Mouse (Mus musculus): ENCODE measurements at regions not wholly inside any gene's neighbourhood (a gene's known extent, or its start where the extent isn't known, plus 50 kb on each side); places are given as distances from the start of the nearest gene placed in this dataset.

GRCm38 (mm10) chr16:19834128-19834527 lies 74.1 kb downstream of the B3gnt5 start:
- no peak overlapping the region for H3K9ac ChIP-seq
- DNase-seq = no peak
- H3K4me3 ChIP-seq (replicated peaks) = no peak overlapping the region
- H3K9me3 ChIP-seq (replicated peaks) = no peaks in the 10 kb centered on the region
- H3K4me2 ChIP-seq = no peak overlapping the region
- no peak overlapping the region for H3K27ac ChIP-seq
- no peaks in the 10 kb centered on the region for H3K36me3 ChIP-seq
- no peaks in the 10 kb centered on the region for H3K27me3 ChIP-seq
- no peak for ATAC-seq (ENCODE audit: low read depth)
- H3K4me1 ChIP-seq (replicated peaks) = no peaks in the 10 kb centered on the region
- 78% methylated on average over 2 of the region's 2 CpGs for WGBS (ENCODE audit: insufficient replicate concordance)

- Histone ChIP-seq H3K36me3 (no peaks in the 10 kb centered on the region), H3K4me2 (no peak overlapping the region), H3K9ac (no peak overlapping the region), H3K4me3 (replicated peaks) (no peak overlapping the region), H3K27me3 (no peaks in the 10 kb centered on the region), H3K27ac (no peak overlapping the region), H3K9me3 (replicated peaks) (no peaks in the 10 kb centered on the region), H3K4me1 (replicated peaks) (no peaks in the 10 kb centered on the region)
- 36% methylated on average over 2 of the region's 2 CpGs for WGBS (ENCODE audit: insufficient replicate concordance)
- no peak for ATAC-seq (ENCODE audit: low read depth)
- DNase-seq = no peak
These were observed 74.7 kb downstream of the B3gnt5 start for GRCm38 (mm10) chr16:19834750-19835149.

GRCm38 (mm10) chr16:19839831-19840230 lies 79.8 kb downstream of the B3gnt5 start:
- Histone ChIP-seq H3K36me3 (no peaks in the 10 kb centered on the region), H3K4me3 (replicated peaks) (no peak overlapping the region), H3K4me1 (replicated peaks) (no peaks in the 10 kb centered on the region), H3K4me2 (no peak overlapping the region), H3K27me3 (no peaks in the 10 kb centered on the region), H3K9me3 (replicated peaks) (no peaks in the 10 kb centered on the region), H3K9ac (no peak overlapping the region), H3K27ac (no peak overlapping the region)
- DNase-seq (no peak), ATAC-seq (ENCODE audit: low read depth) (no peak)
- WGBS (ENCODE audit: insufficient replicate concordance) = 19% methylated on average over 1 of the region's 1 CpGs

- no peak overlapping the region for H3K4me2 ChIP-seq
- no peak for ATAC-seq (ENCODE audit: low read depth)
- no peaks in the 10 kb centered on the region for H3K9me3 ChIP-seq (replicated peaks)
- DNase-seq = no peak
- H3K27ac ChIP-seq = no peak overlapping the region
- H3K36me3 ChIP-seq = no peaks in the 10 kb centered on the region
- H3K4me3 ChIP-seq (replicated peaks) = no peak overlapping the region
- no peaks in the 10 kb centered on the region for H3K27me3 ChIP-seq
- 34% methylated on average over 3 of the region's 3 CpGs for WGBS (ENCODE audit: insufficient replicate concordance)
- no peak overlapping the region for H3K9ac ChIP-seq
- no peaks in the 10 kb centered on the region for H3K4me1 ChIP-seq (replicated peaks)
These were observed 82.5 kb downstream of the B3gnt5 start for GRCm38 (mm10) chr16:19842346-19843025.

GRCm38 (mm10) chr16:19843738-19844137 lies 83.7 kb downstream of the B3gnt5 start:
- ATAC-seq (ENCODE audit: low read depth) (no peak), DNase-seq (no peak)
- no peak overlapping the region for H3K4me2 ChIP-seq

GRCm38 (mm10) chr16:19848395-19848794 lies 88.4 kb downstream of the B3gnt5 start:
- WGBS (ENCODE audit: insufficient replicate concordance) = 21% methylated on average over 1 of the region's 1 CpGs
- H3K9ac ChIP-seq = no peak overlapping the region
- no peaks in the 10 kb centered on the region for H3K4me1 ChIP-seq (replicated peaks)
- H3K27me3 ChIP-seq = no peaks in the 10 kb centered on the region
- no peak overlapping the region for H3K4me2 ChIP-seq
- no peak overlapping the region for H3K4me3 ChIP-seq (replicated peaks)
- ATAC-seq (ENCODE audit: low read depth) (no peak), DNase-seq (no peak)
- H3K9me3 ChIP-seq (replicated peaks) = no peaks in the 10 kb centered on the region
- H3K36me3 ChIP-seq = no peaks in the 10 kb centered on the region
- H3K27ac ChIP-seq = no peak overlapping the region

More at GRCm38 (mm10) chr16:19843738-19844137, 83.7 kb downstream of the B3gnt5 start:
- H3K27me3 ChIP-seq = no peaks in the 10 kb centered on the region
- no peaks in the 10 kb centered on the region for H3K36me3 ChIP-seq
- no peak overlapping the region for H3K27ac ChIP-seq
- H3K9ac ChIP-seq = no peak overlapping the region
- H3K9me3 ChIP-seq (replicated peaks) = no peaks in the 10 kb centered on the region
- no peak overlapping the region for H3K4me3 ChIP-seq (replicated peaks)
- H3K4me1 ChIP-seq (replicated peaks) = no peaks in the 10 kb centered on the region

- H3K36me3 ChIP-seq = no peaks in the 10 kb centered on the region
- 57% methylated on average over 5 of the region's 5 CpGs for WGBS (ENCODE audit: insufficient replicate concordance)
These were observed 105.3 kb downstream of the B3gnt5 start for GRCm38 (mm10) chr16:19865306-19865705.

GRCm38 (mm10) chr16:19865931-19866330 lies 105.9 kb downstream of the B3gnt5 start:
- ATAC-seq (ENCODE audit: low read depth) (no peak), DNase-seq (no peak)
- no peaks in the 10 kb centered on the region for H3K36me3 ChIP-seq

More at GRCm38 (mm10) chr16:19865306-19865705, 105.3 kb downstream of the B3gnt5 start:
- Histone ChIP-seq H3K4me2 (no peak overlapping the region), H3K9me3 (replicated peaks) (no peaks in the 10 kb centered on the region), H3K9ac (no peak overlapping the region), H3K4me3 (replicated peaks) (no peak overlapping the region), H3K27me3 (no peaks in the 10 kb centered on the region), H3K4me1 (replicated peaks) (no peaks in the 10 kb centered on the region), H3K27ac (no peak overlapping the region)
- ATAC-seq (ENCODE audit: low read depth) (no peak), DNase-seq (no peak)

GRCm38 (mm10) chr16:19869425-19869824 lies 109.4 kb downstream of the B3gnt5 start:
- H3K27me3 ChIP-seq = no peaks in the 10 kb centered on the region
- H3K4me2 ChIP-seq = no peak overlapping the region
- H3K9me3 ChIP-seq (replicated peaks) = no peaks in the 10 kb centered on the region
- no peaks in the 10 kb centered on the region for H3K4me1 ChIP-seq (replicated peaks)
- no peak overlapping the region for H3K9ac ChIP-seq
- DNase-seq = no peak
- no peak overlapping the region for H3K4me3 ChIP-seq (replicated peaks)
- no peak for ATAC-seq (ENCODE audit: low read depth)
- no peaks in the 10 kb centered on the region for H3K36me3 ChIP-seq
- H3K27ac ChIP-seq = no peak overlapping the region

More at GRCm38 (mm10) chr16:19865931-19866330, 105.9 kb downstream of the B3gnt5 start:
- no peak overlapping the region for H3K4me3 ChIP-seq (replicated peaks)
- no peaks in the 10 kb centered on the region for H3K27me3 ChIP-seq
- H3K9me3 ChIP-seq (replicated peaks) = no peaks in the 10 kb centered on the region
- H3K4me1 ChIP-seq (replicated peaks) = no peaks in the 10 kb centered on the region
- H3K4me2 ChIP-seq = no peak overlapping the region
- H3K9ac ChIP-seq = no peak overlapping the region
- H3K27ac ChIP-seq = no peak overlapping the region

- Histone ChIP-seq H3K27ac (no peak overlapping the region), H3K4me1 (replicated peaks) (no peaks in the 10 kb centered on the region), H3K4me2 (no peak overlapping the region), H3K9ac (no peak overlapping the region), H3K36me3 (no peaks in the 10 kb centered on the region), H3K4me3 (replicated peaks) (no peak overlapping the region), H3K27me3 (no peaks in the 10 kb centered on the region), H3K9me3 (replicated peaks) (no peaks in the 10 kb centered on the region)
- DNase-seq (no peak), ATAC-seq (ENCODE audit: low read depth) (no peak)
- 64% methylated on average over 10 of the region's 10 CpGs for WGBS (ENCODE audit: insufficient replicate concordance)
These were observed 105.8 kb downstream of the Klhl6 start for GRCm38 (mm10) chr16:19876861-19877554.

- no peaks in the 10 kb centered on the region for H3K36me3 ChIP-seq
- H3K27me3 ChIP-seq = no peaks in the 10 kb centered on the region
- H3K9ac ChIP-seq = no peak overlapping the region
- WGBS (ENCODE audit: insufficient replicate concordance) = 68% methylated on average over 3 of the region's 3 CpGs
- ATAC-seq (ENCODE audit: low read depth) (no peak), DNase-seq (no peak)
- no peak overlapping the region for H3K4me2 ChIP-seq
- H3K9me3 ChIP-seq (replicated peaks) = no peaks in the 10 kb centered on the region
- 0 out of 2 replicates have a peak, but pooled peaks cover 4% of the 10 kb centered on the region for H3K4me1 ChIP-seq (replicated peaks)
- H3K27ac ChIP-seq = no peak overlapping the region
- no peak overlapping the region for H3K4me3 ChIP-seq (replicated peaks)
These were observed 99.9 kb downstream of the Klhl6 start for GRCm38 (mm10) chr16:19882961-19883360.

Measured in liver, embryonic 13.5 days (tissue).